Mouse (Mus musculus) embryonic fibroblast, embryonic 13.5 days (primary cell): ENCODE results near the gene Meox2. TPM values are rescaled to one million over a fixed set of nuclear protein-coding genes. Genes with fewer than 3 reads are reported as not detected.
A peak's percentile ranks its signal among the peaks of the same experiment; 100 is the strongest.

Source experiments
- H3K27ac ChIP-seq: 2 replicates; pipeline ENCODE4 v1.5.1; 2012; ENCODE audit warnings: low read length, control low read depth, inconsistent platforms; ENCODE audit not compliant: insufficient read depth
- H3K4me1 ChIP-seq: 2 replicates; pipeline ENCODE4 v1.6.1; 2011; ENCODE audit warnings: low read length; ENCODE audit not compliant: control insufficient read depth, insufficient read depth
- H3K4me3 ChIP-seq: 2 replicates; pipeline ENCODE4 v1.5.1; 2011; ENCODE audit warnings: mild to moderate bottlenecking, control low read depth, low read length; ENCODE audit not compliant: insufficient read depth
- CTCF ChIP-seq: IDR thresholded peaks from 2 replicates; pipeline ENCODE4 v1.5.1; 2011; ENCODE audit warnings: mild to moderate bottlenecking, control low read depth, low read length, moderate library complexity, borderline replicate concordance; ENCODE audit not compliant: insufficient read depth
- POLR2A ChIP-seq: IDR thresholded peaks from 2 replicates; pipeline ENCODE4 v1.6.1; 2011; ENCODE audit warnings: low read depth, mild to moderate bottlenecking, control low read depth, low read length, moderate library complexity
- polyA plus RNA-seq: library from polyadenylated mRNA; stranded (reverse); fragments of >200 nt; gene quantifications from 2 replicates; pipeline ENCODE4 v1.2.4, GENCODE M21; 2011; ENCODE audit warnings: low read depth; ENCODE audit not compliant: missing spikeins, insufficient read length

The Meox2 gene
- polyA plus RNA-seq, 1 experiment, result 4.4 TPM

- H3K4me3 ChIP-seq, result no peak overlapping the region
- H3K4me1 ChIP-seq, result no peaks in the 10 kb centered on the region
- no peak for TF ChIP-seq CTCF
- no peak for TF ChIP-seq POLR2A
- no peak overlapping the region for H3K27ac ChIP-seq
Observed at GRCm38 (mm10) chr12:37119246-37119645, 10.9 kb downstream of the Meox2 start.

GRCm38 (mm10) chr12:37123763-37124162, 15.4 kb downstream of the Meox2 start:
- H3K4me1 ChIP-seq, result no peaks in the 10 kb centered on the region
- H3K27ac ChIP-seq, result peak overlapping the region; percentile 65; the same call in 1 of the 2 replicates
- H3K4me3 ChIP-seq, result no peak overlapping the region
- TF ChIP-seq POLR2A (no peak), CTCF (no peak)

- H3K4me1 ChIP-seq, result no peaks in the 10 kb centered on the region
- H3K4me3 ChIP-seq, result no peak overlapping the region
- no peak overlapping the region for H3K27ac ChIP-seq
- no peak for TF ChIP-seq CTCF
- no peak for TF ChIP-seq POLR2A
Observed at GRCm38 (mm10) chr12:37142080-37142703, 33.9 kb downstream of the Meox2 start.

DNA sequence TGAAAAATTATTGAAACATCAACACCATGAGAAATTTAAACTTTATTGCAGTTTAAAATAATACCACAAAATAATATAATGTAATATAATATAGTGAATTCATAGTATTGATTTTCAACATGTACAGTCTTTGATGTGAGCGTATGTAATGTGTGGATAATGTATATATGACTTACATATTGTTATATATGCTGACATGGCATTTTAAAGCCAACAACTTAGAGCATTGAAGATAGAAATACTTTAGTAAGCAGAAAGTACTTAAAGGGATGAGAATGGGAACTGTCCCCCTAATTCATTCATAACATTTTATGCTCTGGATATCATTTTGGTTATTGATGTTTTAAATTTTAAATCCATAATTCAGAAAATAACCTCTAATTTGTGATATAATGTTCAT, 35.5 kb downstream of the Meox2 start:
- TF ChIP-seq CTCF (no peak), POLR2A (no peak)
- Histone ChIP-seq H3K4me3 (no peak overlapping the region), H3K27ac (no peak overlapping the region), H3K4me1 (no peaks in the 10 kb centered on the region)

DNA sequence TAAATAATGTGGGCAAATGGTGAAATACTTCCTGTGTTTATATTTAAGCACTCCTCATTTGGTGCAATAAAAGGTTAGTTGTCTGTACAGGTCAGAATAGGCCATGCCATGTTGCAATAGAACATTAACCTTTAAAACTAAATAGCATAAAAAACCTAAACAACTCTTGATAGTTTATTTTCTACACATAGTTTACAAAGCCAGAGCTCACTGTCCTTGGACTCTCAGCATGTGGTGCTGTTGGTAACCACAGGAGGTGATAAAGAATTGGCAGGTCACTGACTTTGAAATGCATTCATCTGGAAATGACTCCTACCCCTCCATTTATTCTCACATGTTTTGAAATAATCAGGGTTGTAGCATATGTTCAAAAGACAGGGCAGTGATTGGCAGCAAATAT, 59.4 kb downstream of the Meox2 start:
- TF ChIP-seq POLR2A (no peak), CTCF (no peak)
- Histone ChIP-seq H3K27ac (no peak overlapping the region), H3K4me3 (no peak overlapping the region), H3K4me1 (no peaks in the 10 kb centered on the region)

DNA sequence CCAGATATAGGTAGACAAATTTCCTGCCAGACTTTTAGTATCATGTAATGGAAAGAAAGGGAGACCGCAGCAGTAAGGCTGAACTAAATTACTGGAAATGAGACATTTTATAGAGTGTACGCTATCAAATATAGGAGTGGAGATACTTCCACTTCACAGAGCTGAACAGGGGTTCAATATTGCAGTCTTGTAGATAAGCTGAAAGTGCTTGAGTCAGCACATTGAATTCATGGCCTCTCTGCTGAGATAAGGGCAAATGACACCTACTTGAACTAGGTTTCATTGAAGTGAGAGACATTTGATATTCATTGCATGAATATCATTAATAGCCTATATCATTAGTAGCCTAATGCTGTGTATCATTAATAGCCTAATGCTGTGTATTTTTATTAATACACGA, 65.0 kb downstream of the Meox2 start:
- TF ChIP-seq CTCF (no peak), POLR2A (no peak)
- Histone ChIP-seq H3K4me1 (no peaks in the 10 kb centered on the region), H3K4me3 (no peak overlapping the region), H3K27ac (no peak overlapping the region)

DNA sequence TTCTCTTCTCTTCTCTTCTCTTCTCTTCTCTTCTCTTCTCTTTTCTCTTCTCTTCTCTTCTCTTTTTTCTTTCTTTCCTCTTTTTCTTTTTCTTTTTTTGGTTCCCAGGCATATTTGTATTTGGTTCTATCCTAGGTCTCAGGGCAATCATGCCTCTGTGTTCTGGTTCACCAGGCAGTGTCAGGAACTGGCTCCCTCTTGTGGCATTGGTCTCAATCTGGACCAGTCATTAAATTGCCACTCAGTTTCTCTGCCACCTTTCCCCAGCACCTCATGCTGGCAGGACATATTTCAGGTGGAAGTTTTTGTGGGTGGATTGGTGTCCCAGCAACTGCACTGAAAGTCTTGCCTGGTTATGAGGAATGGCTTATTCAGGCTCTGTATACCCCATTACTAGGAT, 75.3 kb downstream of the Meox2 start:
- Histone ChIP-seq H3K4me1 (no peaks in the 10 kb centered on the region), H3K27ac (no peak overlapping the region), H3K4me3 (no peak overlapping the region)
- TF ChIP-seq CTCF (peak; percentile 49; the same call in 1 of the 2 replicates), POLR2A (no peak)

DNA sequence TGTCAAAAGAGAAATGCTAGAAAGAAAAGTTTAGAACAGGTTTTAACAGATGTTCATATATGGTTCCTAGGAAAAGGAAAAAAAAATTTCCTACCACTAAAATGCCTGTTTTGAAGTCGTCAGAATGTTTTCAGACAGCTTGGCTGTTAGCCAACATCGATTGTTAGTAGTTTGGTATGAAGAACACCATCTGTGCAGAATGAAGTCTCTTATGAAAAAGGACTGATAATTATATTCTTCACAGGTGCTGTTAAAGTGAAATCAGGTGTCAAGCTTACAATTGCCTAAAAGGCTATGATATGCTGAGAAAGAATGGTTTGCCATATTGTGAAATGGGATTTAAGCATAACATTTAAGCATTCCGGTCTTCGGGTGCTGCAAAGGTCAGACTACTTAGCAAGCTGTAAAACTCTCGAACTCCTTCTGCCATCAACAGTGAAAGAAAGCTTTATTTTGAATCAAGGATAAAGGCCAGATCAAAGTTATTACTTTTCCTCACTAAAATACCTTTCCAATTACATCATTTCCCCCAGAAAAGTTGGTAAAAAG, 80.7 kb downstream of the Meox2 start:
- Histone ChIP-seq H3K4me1 (no peaks in the 10 kb centered on the region), H3K4me3 (no peak overlapping the region), H3K27ac (no peak overlapping the region)
- no peak for TF ChIP-seq CTCF
- no peak for TF ChIP-seq POLR2A

Other genes with a start within 250 kb of the Meox2 start
- gene Agmo, start 133.1 kb downstream of the Meox2 start, polyA plus RNA-seq, result not detected in 2 replicates